Mouse (Mus musculus) cortical plate, adult 2 months (tissue): ENCODE measurements around the gene Hip1.

Experiments used
- CTCF ChIP-seq: fragments of 200-500 bp; IDR thresholded peaks from 2 replicates; pipeline ENCODE4 v1.5.1; 2011; ENCODE audit warnings: mild to moderate bottlenecking, control low read depth, low read length; ENCODE audit not compliant: insufficient read depth; ENCODE audit errors: extremely low read depth
- POLR2A ChIP-seq: fragments of 200-500 bp; IDR thresholded peaks from 2 replicates; pipeline ENCODE4 v1.6.1; 2011; ENCODE audit warnings: mild to moderate bottlenecking, low read length, control low read depth; ENCODE audit not compliant: insufficient read depth; ENCODE audit errors: extremely low read depth

- TF ChIP-seq CTCF (peak; percentile 93), POLR2A (no peak)
Measured at GRCm38 (mm10) chr5:135400244-135400643, 144.7 kb downstream of the Hip1 start.
